Mouse (Mus musculus): ENCODE measurements at regions not wholly inside any gene's neighbourhood (a gene's known extent, or its start where the extent isn't known, plus 50 kb on each side); places are given as distances from the start of the nearest gene placed in this dataset.
"Not testable (repeated sequence)": the region's sequence is repeated elsewhere in the genome, so short reads cannot be mapped to it uniquely, and the experiment has no call there.

- WGBS: 94% methylated on average over 7 of the region's 7 CpGs
- H3K36me3 ChIP-seq: no peaks in the 10 kb centered on the region
- H3K27me3 ChIP-seq (ENCODE audit: low read depth, poor library complexity, severe bottlenecking): no peaks in the 10 kb centered on the region
- no peaks in the 10 kb centered on the region for H3K4me1 ChIP-seq
- H3K9me3 ChIP-seq (replicated peaks): no peaks in the 10 kb centered on the region
- DNase-seq (ENCODE audit: low spot score): no peak
- H3K27ac ChIP-seq: no peak overlapping the region
- H3K4me3 ChIP-seq: no peak overlapping the region
Measured at GRCm38 (mm10) chr5:82034776-82035175, 1014.8 kb downstream of the Adgrl3 start.

GRCm38 (mm10) chr5:82046106-82046505 lies 1026.2 kb downstream of the Adgrl3 start:
- WGBS: 86% methylated on average over 2 of the region's 2 CpGs
- no peak overlapping the region for H3K4me3 ChIP-seq
- no peaks in the 10 kb centered on the region for H3K9me3 ChIP-seq (replicated peaks)
- H3K36me3 ChIP-seq: no peaks in the 10 kb centered on the region
- no peak for DNase-seq (ENCODE audit: low spot score)
- H3K27me3 ChIP-seq (ENCODE audit: low read depth, poor library complexity, severe bottlenecking): no peaks in the 10 kb centered on the region
- H3K4me1 ChIP-seq: no peaks in the 10 kb centered on the region
- H3K27ac ChIP-seq: no peak overlapping the region

- Histone ChIP-seq H3K4me1 (no peaks in the 10 kb centered on the region), H3K27me3 (ENCODE audit: low read depth, poor library complexity, severe bottlenecking) (no peaks in the 10 kb centered on the region), H3K4me3 (no peak overlapping the region), H3K27ac (no peak overlapping the region), H3K36me3 (no peaks in the 10 kb centered on the region), H3K9me3 (replicated peaks) (no peaks in the 10 kb centered on the region)
- no peak for DNase-seq (ENCODE audit: low spot score)
- WGBS: 90% methylated on average over 2 of the region's 2 CpGs
Measured at GRCm38 (mm10) chr5:82059108-82059838, 1039.3 kb downstream of the Adgrl3 start.

- 69% methylated on average over 1 of the region's 1 CpGs for WGBS
- no peak overlapping the region for H3K27ac ChIP-seq
- H3K36me3 ChIP-seq: no peaks in the 10 kb centered on the region
- DNase-seq (ENCODE audit: low spot score): no peak
- no peaks in the 10 kb centered on the region for H3K4me1 ChIP-seq
- H3K27me3 ChIP-seq (ENCODE audit: low read depth, poor library complexity, severe bottlenecking): no peaks in the 10 kb centered on the region
- no peak overlapping the region for H3K4me3 ChIP-seq
- H3K9me3 ChIP-seq (replicated peaks): no peaks in the 10 kb centered on the region
Measured at GRCm38 (mm10) chr5:82060679-82061078, 1040.7 kb downstream of the Adgrl3 start.

- 91% methylated on average over 13 of the region's 13 CpGs for WGBS
- not testable (repeated sequence) for H3K4me1 ChIP-seq; H3K36me3 ChIP-seq; H3K4me3 ChIP-seq; H3K27me3 ChIP-seq (ENCODE audit: low read depth, poor library complexity, severe bottlenecking); H3K27ac ChIP-seq; DNase-seq (ENCODE audit: low spot score); H3K9me3 ChIP-seq (replicated peaks)
Measured at GRCm38 (mm10) chr5:82069221-82069620, 1049.3 kb downstream of the Adgrl3 start.

GRCm38 (mm10) chr5:82089401-82089800 lies 1069.5 kb downstream of the Adgrl3 start:
- no peak for DNase-seq (ENCODE audit: low spot score)
- H3K36me3 ChIP-seq: no peaks in the 10 kb centered on the region
- H3K9me3 ChIP-seq (replicated peaks): no peaks in the 10 kb centered on the region
- H3K4me3 ChIP-seq: no peak overlapping the region
- no peak overlapping the region for H3K27ac ChIP-seq
- no peaks in the 10 kb centered on the region for H3K27me3 ChIP-seq (ENCODE audit: low read depth, poor library complexity, severe bottlenecking)
- WGBS: 78% methylated on average over 2 of the region's 2 CpGs
- no peaks in the 10 kb centered on the region for H3K4me1 ChIP-seq

GRCm38 (mm10) chr5:82103056-82103807 lies 1083.3 kb downstream of the Adgrl3 start:
- no peak for DNase-seq (ENCODE audit: low spot score)
- no peaks in the 10 kb centered on the region for H3K36me3 ChIP-seq
- H3K9me3 ChIP-seq (replicated peaks): no peaks in the 10 kb centered on the region
- no peak overlapping the region for H3K27ac ChIP-seq
- WGBS: 77% methylated on average over 6 of the region's 6 CpGs
- no peaks in the 10 kb centered on the region for H3K27me3 ChIP-seq (ENCODE audit: low read depth, poor library complexity, severe bottlenecking)
- H3K4me3 ChIP-seq: no peak overlapping the region
- H3K4me1 ChIP-seq: peaks cover 17% of the 10 kb centered on the region

GRCm38 (mm10) chr5:82103857-82104256 lies 1083.9 kb downstream of the Adgrl3 start:
- Histone ChIP-seq H3K4me3 (no peak overlapping the region), H3K9me3 (replicated peaks) (no peaks in the 10 kb centered on the region), H3K36me3 (no peaks in the 10 kb centered on the region), H3K27me3 (ENCODE audit: low read depth, poor library complexity, severe bottlenecking) (no peaks in the 10 kb centered on the region), H3K27ac (no peak overlapping the region), H3K4me1 (peaks cover 17% of the 10 kb centered on the region)
- 58% methylated on average over 3 of the region's 3 CpGs for WGBS
- DNase-seq (ENCODE audit: low spot score): no peak

- no peak for DNase-seq (ENCODE audit: low spot score)
- Histone ChIP-seq H3K36me3 (no peaks in the 10 kb centered on the region), H3K27ac (no peak overlapping the region), H3K4me1 (no peaks in the 10 kb centered on the region), H3K9me3 (replicated peaks) (no peaks in the 10 kb centered on the region), H3K4me3 (no peak overlapping the region), H3K27me3 (ENCODE audit: low read depth, poor library complexity, severe bottlenecking) (no peaks in the 10 kb centered on the region)
- 70% methylated on average over 2 of the region's 2 CpGs for WGBS
Measured at GRCm38 (mm10) chr5:82125921-82126459, 1106.1 kb downstream of the Adgrl3 start.

GRCm38 (mm10) chr5:82142063-82142462 lies 1122.1 kb downstream of the Adgrl3 start:
- 91% methylated on average over 1 of the region's 1 CpGs for WGBS
- H3K27me3 ChIP-seq (ENCODE audit: low read depth, poor library complexity, severe bottlenecking): no peaks in the 10 kb centered on the region

More at GRCm38 (mm10) chr5:82142063-82142462, 1122.1 kb downstream of the Adgrl3 start:
- no peaks in the 10 kb centered on the region for H3K9me3 ChIP-seq (replicated peaks)
- H3K4me1 ChIP-seq: no peaks in the 10 kb centered on the region
- no peak overlapping the region for H3K27ac ChIP-seq
- no peak for DNase-seq (ENCODE audit: low spot score)
- no peak overlapping the region for H3K4me3 ChIP-seq
- H3K36me3 ChIP-seq: no peaks in the 10 kb centered on the region

All from limb, embryonic 10.5 days (tissue).